Mouse (Mus musculus) bone marrow, adult 2 months (tissue): ENCODE results near the gene D7Ertd443e. TPM values are rescaled to one million over a fixed set of nuclear protein-coding genes. Genes with fewer than 3 reads are reported as not detected.

ENCODE experiments used
- H3K27ac ChIP-seq: fragments of 200-500 bp; 2 replicates; pipeline ENCODE4 v1.5.1; 2012; ENCODE audit warnings: low read depth, mild to moderate bottlenecking, control low read depth, inconsistent platforms, low read length; ENCODE audit not compliant: control insufficient read depth, poor library complexity, insufficient read depth
- H3K4me1 ChIP-seq: fragments of 200-500 bp; 2 replicates; pipeline ENCODE4 v1.6.1; 2011; ENCODE audit warnings: low read length; ENCODE audit not compliant: control insufficient read depth, insufficient read depth
- H3K4me3 ChIP-seq: fragments of 200-500 bp; replicated peaks from 2 replicates; pipeline ENCODE3; 2011; ENCODE audit warnings: mild to moderate bottlenecking, low read depth, low read length, control low read depth; ENCODE audit not compliant: control insufficient read depth
- CTCF ChIP-seq: fragments of 200-500 bp; IDR thresholded peaks from 2 replicates; pipeline ENCODE4 v1.5.1; 2011; ENCODE audit warnings: low read length, control low read depth; ENCODE audit not compliant: control insufficient read depth, insufficient read depth
- POLR2A ChIP-seq: fragments of 200-500 bp; IDR thresholded peaks from 2 replicates; pipeline ENCODE4 v1.6.1; 2011; ENCODE audit warnings: low read depth, mild to moderate bottlenecking, control low read depth, low read length, borderline replicate concordance; ENCODE audit not compliant: control insufficient read depth
- WGBS: fragments of 180-500 bp; shearing (Covaris S2); methylation state at CpG from one replicate; pipeline ENCODE4 v1.1.7; 2018; 5-methylcytosine and 5-hydroxymethylcytosine counted together
- polyA plus RNA-seq: library from polyadenylated mRNA; stranded (reverse); fragments of >200 nt; gene quantifications from 2 replicates; pipeline ENCODE4 v1.2.4, GENCODE M21; 2011; ENCODE audit warnings: low replicate concordance; ENCODE audit not compliant: missing spikeins, insufficient read depth, insufficient read length

The D7Ertd443e gene
- polyA plus RNA-seq, 1 experiment, result not detected

DNA sequence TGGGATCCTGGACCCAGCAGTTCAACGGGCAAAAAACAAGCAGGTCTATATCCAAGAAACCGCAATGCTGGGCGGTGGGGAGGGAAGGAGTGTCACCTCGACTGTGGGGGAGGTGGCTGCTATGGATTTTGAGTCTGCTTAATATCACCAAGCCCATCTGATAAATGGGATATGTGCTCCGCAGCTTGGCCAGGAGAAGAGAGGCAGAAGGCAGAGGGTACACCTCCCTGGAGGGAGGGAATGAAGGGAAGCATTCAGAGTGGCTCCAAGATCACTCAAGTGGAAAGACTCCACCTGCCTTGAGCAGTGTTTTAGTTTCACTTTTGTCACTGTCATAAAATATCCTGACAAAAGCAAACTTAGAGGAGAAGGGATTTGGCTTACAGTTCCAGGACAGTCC, 112.5 kb downstream of the D7Ertd443e start:
- Histone ChIP-seq H3K4me3 (no peak overlapping the region), H3K4me1 (no peaks in the 10 kb centered on the region), H3K27ac (no peak overlapping the region)
- WGBS, result 74% methylated on average over 5 of the region's 5 CpGs
- TF ChIP-seq CTCF (no peak), POLR2A (no peak)

- no peak for TF ChIP-seq CTCF
- TF ChIP-seq POLR2A, result no peak
- no peak overlapping the region for H3K27ac ChIP-seq
- H3K4me1 ChIP-seq, result no peaks in the 10 kb centered on the region
- WGBS, result 76% methylated on average over 4 of the region's 4 CpGs
- no peak overlapping the region for H3K4me3 ChIP-seq
These were observed 113.0 kb downstream of the D7Ertd443e start for GRCm38 (mm10) chr7:134272421-134272820.

- no peaks in the 10 kb centered on the region for H3K4me1 ChIP-seq
These were observed 119.7 kb downstream of the D7Ertd443e start for GRCm38 (mm10) chr7:134265783-134266182.

DNA sequence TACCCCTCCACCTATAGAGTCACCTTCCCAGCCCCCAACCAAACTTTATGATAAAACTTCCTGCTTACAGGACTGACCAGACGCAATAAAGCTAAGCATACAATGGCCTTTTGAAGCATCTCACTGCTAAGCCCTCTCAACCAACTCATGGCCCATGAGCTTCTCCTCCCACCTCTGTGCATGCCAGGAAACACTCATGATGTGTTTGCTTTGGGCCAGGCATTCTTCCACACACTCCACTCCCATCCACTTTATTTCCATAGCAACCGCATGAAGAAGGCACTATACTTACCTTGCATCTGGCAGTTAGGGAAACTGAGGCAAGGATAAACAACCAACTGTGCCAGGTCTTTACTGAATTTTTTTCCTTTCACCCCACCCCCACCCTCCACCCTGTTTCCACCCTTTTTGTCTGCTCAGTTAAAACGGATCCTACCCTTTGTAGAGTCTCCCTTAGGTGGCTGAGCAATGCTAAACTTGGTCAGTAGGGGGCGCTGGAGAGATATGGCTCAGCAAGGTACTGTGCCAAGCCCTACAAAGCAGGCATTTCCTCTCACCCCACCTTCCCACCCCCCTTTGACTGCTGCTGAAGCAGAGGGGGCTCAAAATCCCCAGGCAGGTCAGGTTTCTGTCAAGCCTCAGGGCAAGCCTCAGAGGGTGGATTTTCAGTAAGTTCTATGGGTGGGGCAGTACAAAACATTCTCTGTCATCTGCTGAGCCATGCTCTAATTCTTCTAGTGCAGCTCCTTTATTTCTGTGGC, 122.1 kb downstream of the D7Ertd443e start:
- 44% methylated on average over 4 of the region's 4 CpGs for WGBS
- peak; percentile 56 for TF ChIP-seq CTCF
- no peak for TF ChIP-seq POLR2A
- H3K4me3 ChIP-seq, result no peak overlapping the region

More at GRCm38 (mm10) chr7:134265783-134266182, 119.7 kb downstream of the D7Ertd443e start:
- WGBS, result 69% methylated on average over 4 of the region's 4 CpGs
- Histone ChIP-seq H3K27ac (no peak overlapping the region), H3K4me3 (no peak overlapping the region)
- TF ChIP-seq CTCF (no peak), POLR2A (no peak)

DNA sequence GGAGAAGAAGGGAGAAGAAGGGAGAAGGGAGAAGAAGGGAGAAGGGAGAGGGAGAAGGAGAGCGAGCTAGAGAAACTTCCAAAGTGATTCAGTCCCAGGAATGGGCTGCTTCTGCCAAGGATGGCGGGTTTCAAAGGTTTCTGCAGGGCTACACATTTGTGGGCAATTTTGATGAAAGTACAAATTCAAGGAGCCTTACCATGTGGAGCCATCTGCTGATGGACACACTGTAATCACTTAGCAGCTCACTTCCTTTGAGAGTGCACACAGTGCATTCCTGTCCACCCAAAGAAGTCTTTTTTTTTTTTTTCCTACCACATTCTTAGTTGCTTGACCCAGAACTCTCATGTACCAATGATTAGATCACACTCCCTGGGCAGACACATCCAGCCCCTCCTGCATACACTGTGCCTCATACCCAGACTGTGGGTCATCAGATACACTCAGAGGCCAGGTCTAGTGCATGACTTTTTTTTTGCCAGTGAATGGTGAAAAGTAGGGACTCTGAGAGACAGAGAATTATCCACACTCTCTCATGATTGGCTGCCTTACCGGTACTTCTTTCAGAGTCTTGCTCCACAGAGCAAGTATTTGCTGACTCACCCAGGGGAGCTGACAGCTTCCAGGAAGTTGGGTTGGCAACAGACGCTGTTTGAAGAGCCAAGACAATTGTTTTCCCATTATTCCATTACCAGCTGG, 124.3 kb downstream of the D7Ertd443e start:
- WGBS, result 29% methylated on average over 4 of the region's 4 CpGs

More for the DNA sequence above, 122.1 kb downstream of the D7Ertd443e start:
- Histone ChIP-seq H3K27ac (no peak overlapping the region), H3K4me1 (no peaks in the 10 kb centered on the region)

DNA sequence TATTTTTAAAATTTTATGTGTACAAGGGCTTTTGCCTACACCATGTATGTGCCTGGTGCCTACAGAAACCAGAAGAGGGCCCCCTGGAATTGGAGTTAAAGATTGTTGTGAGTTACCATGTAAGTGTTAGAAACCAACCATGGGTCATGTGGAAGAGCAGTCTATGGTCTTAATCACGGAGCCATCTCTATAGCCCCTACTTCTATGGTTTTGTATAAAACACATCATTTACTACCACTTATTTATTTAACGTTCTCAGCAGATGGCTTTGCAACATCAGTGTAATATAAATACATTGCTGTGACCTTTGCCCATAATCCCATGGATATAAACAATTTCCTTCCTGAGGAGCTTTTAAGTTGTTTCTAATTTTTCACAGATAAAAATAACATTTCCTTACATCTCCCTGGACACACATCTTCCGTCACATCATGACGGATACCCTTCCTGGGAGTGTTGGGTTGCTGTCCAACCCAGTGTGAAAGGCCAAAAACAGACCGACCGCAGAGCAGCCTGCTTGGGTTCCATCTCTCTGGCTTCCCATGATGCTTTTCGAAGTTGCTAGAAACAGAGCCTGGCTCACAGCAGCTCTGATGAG, 135.1 kb downstream of the D7Ertd443e start:
- Histone ChIP-seq H3K4me1 (no peaks in the 10 kb centered on the region), H3K4me3 (no peak overlapping the region), H3K27ac (no peak overlapping the region)
- WGBS, result 83% methylated on average over 7 of the region's 7 CpGs
- no peak for TF ChIP-seq CTCF
- TF ChIP-seq POLR2A, result no peak

More for the DNA sequence above, 124.3 kb downstream of the D7Ertd443e start:
- no peak overlapping the region for H3K4me3 ChIP-seq
- H3K4me1 ChIP-seq, result no peaks in the 10 kb centered on the region
- TF ChIP-seq POLR2A (no peak), CTCF (no peak)
- no peak overlapping the region for H3K27ac ChIP-seq

DNA sequence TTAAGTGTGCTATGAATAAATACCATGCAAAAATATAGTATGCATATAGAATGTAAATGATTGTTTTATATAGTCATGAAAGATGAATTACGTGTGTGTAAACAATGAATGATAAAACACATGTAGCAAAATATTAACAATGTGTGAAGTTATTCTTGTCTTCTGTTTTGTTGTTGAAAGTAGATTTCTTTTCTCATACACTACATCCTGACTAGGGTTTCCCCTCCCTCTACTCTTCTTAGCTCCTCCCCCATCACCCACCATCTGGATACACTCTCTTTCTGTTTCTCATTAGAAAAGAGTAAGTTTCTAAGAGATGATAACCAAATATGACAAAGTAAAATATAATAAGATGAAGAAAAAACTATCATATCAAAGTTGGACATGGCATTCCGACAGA, 137.4 kb downstream of the D7Ertd443e start:
- 77% methylated on average over 2 of the region's 2 CpGs for WGBS
- H3K27ac ChIP-seq, result no peak overlapping the region
- no peak overlapping the region for H3K4me3 ChIP-seq
- H3K4me1 ChIP-seq, result no peaks in the 10 kb centered on the region
- TF ChIP-seq CTCF (no peak), POLR2A (no peak)

- TF ChIP-seq CTCF (no peak), POLR2A (no peak)
- 75% methylated on average over 5 of the region's 5 CpGs for WGBS
These were observed 138.8 kb downstream of the D7Ertd443e start for GRCm38 (mm10) chr7:134246624-134247023.

More at GRCm38 (mm10) chr7:134246624-134247023, 138.8 kb downstream of the D7Ertd443e start:
- Histone ChIP-seq H3K4me3 (no peak overlapping the region), H3K4me1 (no peaks in the 10 kb centered on the region), H3K27ac (no peak overlapping the region)
